Mouse (Mus musculus) liver, adult 2 months (tissue): ENCODE results near the gene Tbl3. TPM values are rescaled to one million over a fixed set of nuclear protein-coding genes. Genes with fewer than 3 reads are reported as not detected.
"Not testable (repeated sequence)": the region's sequence is repeated elsewhere in the genome, so short reads cannot be mapped to it uniquely, and the experiment has no call there.

ENCODE experiments used
- DNase-seq: peaks from one replicate; pipeline ENCODE4 v3.0.0-alpha.2; 2011; ENCODE audit warnings: low read depth, low spot score; ENCODE audit errors: extremely low read depth
- H3K27ac ChIP-seq: fragments of 200-500 bp; replicated peaks from 2 replicates; pipeline ENCODE4 v1.5.1; 2012; ENCODE audit warnings: low read depth, mild to moderate bottlenecking, control low read depth, inconsistent platforms, low read length; ENCODE audit not compliant: insufficient read depth
- H3K27me3 ChIP-seq: fragments of 200-500 bp; 2 replicates; pipeline ENCODE4 v1.6.1; 2012; ENCODE audit warnings: mild to moderate bottlenecking, moderate library complexity, low read length, inconsistent platforms; ENCODE audit not compliant: control insufficient read depth, insufficient read depth
- H3K36me3 ChIP-seq: fragments of 200-500 bp; 2 replicates; pipeline ENCODE4 v1.6.1; 2012; ENCODE audit warnings: low read length, inconsistent platforms; ENCODE audit not compliant: control insufficient read depth, insufficient read depth
- H3K4me1 ChIP-seq: fragments of 200-500 bp; 2 replicates; pipeline ENCODE4 v1.6.1; 2011; ENCODE audit warnings: low read length; ENCODE audit not compliant: control insufficient read depth, insufficient read depth
- H3K4me3 ChIP-seq: fragments of 200-500 bp; 2 replicates; pipeline ENCODE4 v1.5.1; 2011; ENCODE audit warnings: low read depth, mild to moderate bottlenecking, control low read depth, low read length, moderate library complexity; ENCODE audit not compliant: insufficient read depth
- H3K79me2 ChIP-seq: fragments of 200-500 bp; 2 replicates; pipeline ENCODE4 v1.6.1; 2012; ENCODE audit warnings: inconsistent platforms, mild to moderate bottlenecking, low read length, moderate library complexity; ENCODE audit not compliant: control insufficient read depth, insufficient read depth
- H3K9ac ChIP-seq: fragments of 200-500 bp; 2 replicates; pipeline ENCODE4 v1.6.1; 2012; ENCODE audit warnings: low read depth, mild to moderate bottlenecking, control low read depth, inconsistent platforms, low read length
- CTCF ChIP-seq: fragments of 200-500 bp; IDR thresholded peaks from 2 replicates; pipeline ENCODE4 v1.5.1; 2011; ENCODE audit warnings: low read depth, low read length, control low read depth
- POLR2A ChIP-seq: fragments of 200-500 bp; IDR thresholded peaks from 2 replicates; pipeline ENCODE4 v1.6.1; 2011; ENCODE audit warnings: low read length, control low read depth; ENCODE audit not compliant: insufficient read depth; ENCODE audit errors: extremely low read depth
- WGBS: fragments of 180-500 bp; shearing (Covaris S2); methylation state at CpG from one replicate; pipeline ENCODE4 v1.1.7; 2018; 5-methylcytosine and 5-hydroxymethylcytosine counted together
- polyA plus RNA-seq: library from polyadenylated mRNA; depleted of rRNA; stranded (reverse); fragments of >200 nt; gene quantifications from 2 replicates; pipeline ENCODE4 v1.2.3, GENCODE M21; 2012
- total RNA-seq: library from RNA; depleted of rRNA; stranded (reverse); fragments of >200 nt; gene quantifications from 2 replicates; pipeline ENCODE4 v1.2.3, GENCODE M21; 2014

The Tbl3 gene
- total and polyA plus RNA-seq, 2 experiments, result 14.2 to 37.9 TPM

GRCm38 (mm10) chr17:24719494-24720222, 12.2 kb upstream of the Tbl3 start:
- Histone ChIP-seq H3K27me3 (no peaks in the 10 kb centered on the region), H3K4me3 (peak overlapping the region; percentile 76), H3K4me1 (peaks cover 21% of the 10 kb centered on the region), H3K27ac (peak overlapping the region; percentile 63), H3K9ac (peak overlapping the region; percentile 80), H3K79me2 (peaks cover 8% of the 10 kb centered on the region; the same call in 1 of the 2 replicates), H3K36me3 (peaks cover 12% of the 10 kb centered on the region)
- TF ChIP-seq POLR2A (peak; percentile 90), CTCF (no peak)
- under 1% methylated on average over 61 of the region's 61 CpGs for WGBS
- DNase-seq, result peak; percentile 94

- not testable (repeated sequence) for DNase-seq, H3K79me2 ChIP-seq, H3K27me3 ChIP-seq, H3K27ac ChIP-seq
- Histone ChIP-seq H3K36me3 (peaks cover 12% of the 10 kb centered on the region), H3K9ac (peak overlapping the region; percentile 80), H3K4me1 (peaks cover 19% of the 10 kb centered on the region), H3K4me3 (peak overlapping the region; percentile 72)
- 48% methylated on average over 5 of the region's 5 CpGs for WGBS
Observed at GRCm38 (mm10) chr17:24718938-24719337, 11.5 kb upstream of the Tbl3 start.

GRCm38 (mm10) chr17:24717943-24718342, 10.5 kb upstream of the Tbl3 start, which contains the start of the genes Rnf151 and Rps2:
Gene Rnf151 (minus strand): TSS chr17:24718063.
Gene Rps2 (plus strand): TSS chr17:24718116.
- Histone ChIP-seq H3K36me3 (peaks cover 12% of the 10 kb centered on the region), H3K4me1 (peaks cover 14% of the 10 kb centered on the region), H3K79me2 (peaks cover 3% of the 10 kb centered on the region; the same call in 1 of the 2 replicates), H3K27me3 (no peaks in the 10 kb centered on the region), H3K27ac (no peak within 1 kb of the TSS), H3K4me3 (no peak within 1 kb of the TSS), H3K9ac (no peak within 1 kb of the TSS)
- DNase-seq, result no peak
- TF ChIP-seq CTCF (no peak), POLR2A (no peak)
- WGBS, result 93% methylated on average over 4 of the region's 4 CpGs

- no peak overlapping the region for H3K4me3 ChIP-seq
- WGBS, result 95% methylated on average over 15 of the region's 15 CpGs
Observed at GRCm38 (mm10) chr17:24716166-24716682, 8.8 kb upstream of the Tbl3 start.

DNA sequence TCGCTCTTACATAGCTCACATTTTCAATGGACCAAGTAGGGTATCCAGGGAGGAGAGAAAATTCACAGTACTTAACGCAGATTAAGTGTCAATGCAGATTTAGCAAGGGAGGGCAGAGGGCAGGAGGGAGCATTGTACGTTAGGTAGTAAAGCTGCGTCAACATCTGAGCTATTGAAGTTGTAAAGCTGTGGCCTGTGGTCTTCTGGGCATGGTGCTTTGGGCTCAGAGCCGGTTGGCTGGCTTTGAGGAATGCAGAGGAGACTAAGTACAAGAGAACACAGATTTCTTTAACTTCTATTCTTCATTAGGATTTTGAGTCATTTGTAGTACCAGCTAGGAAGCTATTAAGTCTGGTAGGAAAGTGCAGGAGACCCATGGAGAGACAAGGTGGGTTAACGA, 8.1 kb upstream of the Tbl3 start:
- Histone ChIP-seq H3K27me3 (no peaks in the 10 kb centered on the region), H3K27ac (no peak overlapping the region), H3K36me3 (no peaks in the 10 kb centered on the region), H3K4me1 (peaks cover 2% of the 10 kb centered on the region; the same call in 1 of the 2 replicates), H3K79me2 (no peaks in the 10 kb centered on the region; the same call in 1 of the 2 replicates), H3K9ac (no peak overlapping the region), H3K4me3 (no peak overlapping the region)
- WGBS, result 93% methylated on average over 6 of the region's 6 CpGs
- no peak for DNase-seq
- TF ChIP-seq POLR2A (no peak), CTCF (no peak)

More at GRCm38 (mm10) chr17:24716166-24716682, 8.8 kb upstream of the Tbl3 start:
- Histone ChIP-seq H3K79me2 (peaks cover under 1% of the 10 kb centered on the region; the same call in 1 of the 2 replicates), H3K36me3 (peaks cover 2% of the 10 kb centered on the region; the same call in 1 of the 2 replicates), H3K27me3 (no peaks in the 10 kb centered on the region), H3K9ac (no peak overlapping the region), H3K27ac (no peak overlapping the region), H3K4me1 (peaks cover 2% of the 10 kb centered on the region; the same call in 1 of the 2 replicates)
- TF ChIP-seq CTCF (no peak), POLR2A (no peak)
- DNase-seq, result no peak

DNA sequence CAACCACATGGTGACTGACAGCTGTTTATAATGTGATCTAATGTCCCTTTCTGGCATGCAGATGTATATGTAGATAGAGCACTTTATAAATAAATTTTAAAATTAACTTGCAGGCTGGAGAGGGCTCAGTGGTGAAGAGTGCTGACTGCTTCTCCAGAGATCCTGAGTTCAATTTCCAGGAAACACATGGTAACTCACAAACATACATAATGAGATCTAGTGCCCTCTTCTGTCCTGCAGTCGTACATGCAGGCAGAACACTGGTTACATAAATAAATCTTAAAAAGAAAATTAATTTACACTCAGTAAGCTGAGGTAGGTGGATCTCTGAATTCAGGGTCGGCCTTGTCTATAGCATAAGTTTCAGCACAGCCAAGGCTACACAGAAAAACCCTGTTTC, 1.2 kb upstream of the Tbl3 start:
- Histone ChIP-seq H3K4me3 (no peak overlapping the region), H3K27ac (no peak overlapping the region)
- 32% methylated on average over 2 of the region's 2 CpGs for WGBS

More for the DNA sequence above, 1.2 kb upstream of the Tbl3 start:
- Histone ChIP-seq H3K36me3 (no peaks in the 10 kb centered on the region), H3K9ac (no peak overlapping the region), H3K27me3 (no peaks in the 10 kb centered on the region), H3K4me1 (peaks cover 1% of the 10 kb centered on the region; the same call in 1 of the 2 replicates), H3K79me2 (no peaks in the 10 kb centered on the region)
- no peak for TF ChIP-seq POLR2A
- no peak for TF ChIP-seq CTCF
- DNase-seq, result peak; percentile 60
